Mouse (Mus musculus) neural tube, embryonic 15.5 days (tissue): Measurements from ENCODE around the gene Meaf6. TPM values are rescaled to one million over a fixed set of nuclear protein-coding genes. Genes with fewer than 3 reads are reported as not detected.

Experiments used
- ATAC-seq: fragments of 200-750 bp; cut with Nextera tagmentation; 2 replicates; pipeline ENCODE4 v1.8.0; 2017; ENCODE audit warnings: mild to moderate bottlenecking, moderate TSS enrichment, moderate library complexity; ENCODE audit not compliant: low FRiP score
- H3K27ac ChIP-seq: fragments of 300-500 bp; sonication (generic); replicated peaks from 2 replicates; pipeline ENCODE4 v1.5.1; 2015; ENCODE audit warnings: mild to moderate bottlenecking, inconsistent platforms
- H3K27me3 ChIP-seq: fragments of 300-500 bp; sonication (generic); replicated peaks from 2 replicates; pipeline ENCODE4 v1.6.1; 2015; ENCODE audit warnings: inconsistent platforms
- H3K36me3 ChIP-seq: fragments of 300-500 bp; sonication (generic); 2 replicates; pipeline ENCODE4 v1.6.1; 2015; ENCODE audit warnings: inconsistent platforms
- H3K4me1 ChIP-seq: fragments of 300-500 bp; sonication (generic); 2 replicates; pipeline ENCODE4 v1.6.1; 2015; ENCODE audit warnings: inconsistent platforms
- H3K4me2 ChIP-seq: fragments of 300-500 bp; sonication (generic); 2 replicates; pipeline ENCODE4 v1.6.1; 2015; ENCODE audit warnings: inconsistent platforms, mild to moderate bottlenecking, moderate library complexity
- H3K4me3 ChIP-seq: fragments of 300-500 bp; sonication (generic); replicated peaks from 2 replicates; pipeline ENCODE4 v1.5.1; 2015; ENCODE audit warnings: mild to moderate bottlenecking, inconsistent platforms
- H3K9ac ChIP-seq: fragments of 300-500 bp; sonication (generic); replicated peaks from 2 replicates; pipeline ENCODE4 v1.6.1; 2015; ENCODE audit warnings: mild to moderate bottlenecking, inconsistent platforms
- H3K9me3 ChIP-seq: fragments of 300-500 bp; sonication (generic); replicated peaks from 2 replicates; pipeline ENCODE4 v1.6.1; 2016; ENCODE audit warnings: inconsistent platforms
- WGBS: fragments of 180-500 bp; shearing (Covaris S2); methylation state at CpG from one replicate; pipeline ENCODE4 v1.1.7; 2015; ENCODE audit warnings: mixed read lengths; 5-methylcytosine and 5-hydroxymethylcytosine counted together
- polyA plus RNA-seq: library from polyadenylated mRNA; unstranded; fragments of >200 nt; fragmentation: Nextera tagmentation; extraction: Ambion mirVana; gene quantifications from 2 replicates; pipeline ENCODE4 v1.2.1, GENCODE M21; 2015

The Meaf6 gene
- polyA plus RNA-seq, 1 experiment from 2014 or later = 164 TPM

DNA sequence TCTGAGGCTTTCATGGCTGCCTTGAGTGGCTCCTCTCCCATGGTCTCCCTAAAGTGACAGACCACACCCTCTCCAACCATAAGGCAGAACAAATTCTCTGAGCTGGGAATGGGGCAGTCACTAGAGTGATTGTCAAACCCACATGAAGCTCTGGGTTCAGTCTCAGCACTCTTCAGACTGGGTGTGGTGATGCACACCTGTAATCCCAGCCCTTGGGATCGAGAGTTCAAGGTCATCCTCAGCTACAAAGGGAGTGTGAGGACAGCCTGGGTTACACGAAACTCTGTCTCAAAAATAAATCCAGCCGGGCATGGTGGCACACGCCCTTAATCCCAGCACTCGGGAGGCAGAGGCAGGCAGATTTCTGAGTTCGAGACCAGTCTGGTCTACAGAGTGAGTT lies 67.5 kb downstream of the Meaf6 start:
- H3K9me3 ChIP-seq = no peaks in the 10 kb centered on the region
- no peaks in the 10 kb centered on the region for H3K36me3 ChIP-seq
- no peak overlapping the region for H3K4me3 ChIP-seq
- no peak overlapping the region for H3K27ac ChIP-seq
- H3K9ac ChIP-seq = no peak overlapping the region
- no peak for ATAC-seq
- no peak overlapping the region for H3K4me2 ChIP-seq
- H3K27me3 ChIP-seq = 0 out of 2 replicates have a peak, but pooled peaks cover 2% of the 10 kb centered on the region
- H3K4me1 ChIP-seq = 0 out of 2 replicates have a peak, but pooled peaks cover 2% of the 10 kb centered on the region
- 94% methylated on average over 6 of the region's 6 CpGs for WGBS

DNA sequence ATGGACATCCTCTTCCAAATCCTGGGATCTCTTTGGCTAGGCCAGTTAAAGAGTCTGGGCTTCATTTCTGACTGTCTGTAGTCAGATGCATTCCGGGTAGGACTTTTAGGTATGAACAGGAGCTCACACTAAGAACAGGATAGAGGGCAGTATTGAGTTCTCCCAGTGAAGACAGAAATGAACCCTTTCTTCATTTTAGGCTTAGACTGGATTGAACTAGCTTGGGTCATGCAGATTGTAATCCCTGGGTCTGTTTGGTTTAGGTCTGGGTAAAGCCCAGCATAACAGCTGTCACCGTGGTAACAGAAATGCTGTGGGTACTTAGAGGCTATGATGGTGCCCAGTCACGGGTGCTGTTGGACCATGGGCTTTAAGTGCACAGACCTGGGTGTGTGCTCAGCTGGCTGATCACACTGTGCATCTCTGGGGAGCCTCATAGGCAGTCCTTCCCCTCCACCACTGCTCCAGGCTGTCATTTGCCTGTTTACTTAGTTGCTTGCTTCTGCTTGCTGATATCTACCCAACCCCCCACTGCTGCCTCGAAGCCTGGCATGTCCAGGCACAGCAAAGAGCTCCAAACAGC lies 68.8 kb downstream of the Meaf6 start:
- Histone ChIP-seq H3K27ac (no peak overlapping the region), H3K4me3 (no peak overlapping the region), H3K27me3 (0 out of 2 replicates have a peak, but pooled peaks cover 2% of the 10 kb centered on the region), H3K9ac (no peak overlapping the region), H3K9me3 (no peaks in the 10 kb centered on the region), H3K4me2 (no peak overlapping the region), H3K4me1 (0 out of 2 replicates have a peak, but pooled peaks cover 2% of the 10 kb centered on the region), H3K36me3 (no peaks in the 10 kb centered on the region)
- no peak for ATAC-seq
- 49% methylated on average over 4 of the region's 4 CpGs for WGBS

DNA sequence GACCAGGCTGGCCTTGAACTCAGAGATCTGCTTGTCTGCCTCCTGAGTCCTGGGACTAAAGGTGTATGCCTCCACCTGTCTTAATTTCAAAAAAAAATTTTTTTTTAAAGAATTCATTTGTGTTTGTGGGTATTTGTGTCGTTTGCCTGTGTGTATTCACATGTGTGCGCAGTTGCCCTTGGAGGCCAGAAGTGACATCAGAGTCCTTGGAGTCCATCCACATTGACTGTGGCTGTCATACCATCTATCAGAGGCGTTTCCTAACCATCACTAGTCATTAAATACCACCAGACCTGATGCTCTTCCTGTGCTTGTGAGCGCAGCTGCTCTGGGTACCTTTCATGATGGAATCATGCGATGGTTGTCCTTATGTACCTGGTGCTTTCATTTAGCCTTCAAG lies 70.7 kb downstream of the Meaf6 start:
- H3K36me3 ChIP-seq = no peaks in the 10 kb centered on the region
- no peak overlapping the region for H3K4me2 ChIP-seq
- no peak overlapping the region for H3K27ac ChIP-seq
- no peak overlapping the region for H3K9ac ChIP-seq
- H3K9me3 ChIP-seq = no peaks in the 10 kb centered on the region
- WGBS = 89% methylated on average over 5 of the region's 5 CpGs
- peaks cover 3% of the 10 kb centered on the region for H3K4me1 ChIP-seq
- no peak for ATAC-seq
- peaks cover 2% of the 10 kb centered on the region; the same call in 1 of the 2 replicates for H3K27me3 ChIP-seq
- no peak overlapping the region for H3K4me3 ChIP-seq

DNA sequence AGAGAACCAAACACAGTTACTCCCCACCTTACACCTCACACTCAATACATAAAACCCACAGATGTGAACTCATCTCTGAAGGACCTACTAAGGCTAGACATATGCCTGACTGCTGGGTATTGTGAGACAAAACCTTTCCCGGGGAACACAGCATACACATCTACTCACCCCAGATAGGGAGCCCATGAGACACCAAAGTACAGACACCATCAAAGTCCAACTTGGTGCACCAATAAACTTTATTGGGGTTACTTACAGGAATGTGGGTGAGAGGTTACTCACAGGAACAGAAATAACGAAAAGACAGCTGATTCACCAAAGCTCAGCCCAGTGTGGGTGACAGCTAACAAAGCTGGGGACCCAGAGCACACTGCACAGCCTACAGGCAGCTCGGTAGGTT lies 72.4 kb downstream of the Meaf6 start:
- Histone ChIP-seq H3K36me3 (no peaks in the 10 kb centered on the region), H3K4me3 (no peak overlapping the region), H3K4me1 (peaks cover 7% of the 10 kb centered on the region), H3K27ac (no peak overlapping the region), H3K4me2 (no peak overlapping the region), H3K9me3 (no peaks in the 10 kb centered on the region), H3K9ac (no peak overlapping the region), H3K27me3 (peaks cover 6% of the 10 kb centered on the region)
- no peak for ATAC-seq
- 82% methylated on average over 3 of the region's 3 CpGs for WGBS

DNA sequence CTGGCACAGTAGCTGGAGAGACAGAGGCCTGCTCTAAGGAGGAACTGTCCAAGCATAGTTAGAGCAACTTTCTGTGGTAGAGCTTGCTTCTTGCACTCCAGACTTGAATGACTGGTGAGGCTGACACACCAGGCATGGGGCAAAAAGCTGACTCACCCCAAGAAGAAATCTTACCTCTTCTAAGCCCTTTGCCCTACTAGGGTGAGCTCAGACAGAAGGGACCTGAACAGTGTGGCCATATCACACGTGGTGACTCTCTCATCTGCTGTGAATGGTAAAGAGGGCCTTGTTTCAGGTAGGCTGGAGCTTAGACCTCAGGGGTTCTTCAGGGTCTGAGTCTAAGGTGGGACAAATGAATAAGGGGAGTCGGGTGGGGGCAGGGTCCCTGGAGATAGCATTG lies 73.1 kb downstream of the Meaf6 start:
- WGBS = 80% methylated on average over 2 of the region's 2 CpGs
- Histone ChIP-seq H3K9me3 (no peaks in the 10 kb centered on the region), H3K4me1 (peaks cover 7% of the 10 kb centered on the region), H3K9ac (no peak overlapping the region), H3K27me3 (peaks cover 6% of the 10 kb centered on the region), H3K4me2 (no peak overlapping the region), H3K27ac (no peak overlapping the region), H3K4me3 (no peak overlapping the region), H3K36me3 (no peaks in the 10 kb centered on the region)
- ATAC-seq = no peak

DNA sequence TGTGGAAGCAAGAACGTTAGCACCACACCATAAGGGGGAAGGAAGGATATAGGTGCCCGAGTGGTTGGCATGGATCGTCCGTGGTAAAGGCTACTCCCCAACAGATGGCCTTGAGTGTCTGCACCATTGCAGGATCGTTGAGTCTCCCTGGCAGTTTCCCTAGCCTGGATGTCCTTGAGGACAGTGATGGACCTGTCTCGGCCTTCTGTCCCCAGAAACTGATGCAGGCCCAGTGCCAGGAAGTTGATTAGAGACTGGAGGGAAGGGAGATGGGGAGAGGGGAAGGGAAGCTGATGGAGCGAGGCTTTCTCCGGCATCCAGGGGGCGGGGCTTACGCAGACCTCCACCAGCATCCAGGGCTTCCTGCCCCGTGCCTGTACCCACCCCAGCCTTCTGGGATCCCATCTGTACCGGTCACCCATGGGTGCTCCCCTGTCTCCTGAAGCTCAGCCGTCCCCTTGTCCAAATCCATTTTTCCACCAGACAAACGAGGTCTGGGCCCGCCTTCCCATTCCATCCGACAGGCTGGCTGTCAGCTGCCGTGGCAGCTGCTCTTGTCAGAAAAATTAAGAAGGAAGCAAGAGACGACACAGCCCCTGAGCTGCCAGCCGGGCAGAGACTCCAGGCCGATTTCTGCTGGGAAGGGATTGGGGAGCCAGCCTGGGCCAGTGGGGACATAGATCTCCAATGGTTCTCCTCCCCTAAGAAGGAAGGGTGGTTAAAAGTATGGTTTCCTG lies 73.8 kb downstream of the Meaf6 start:
- no peak overlapping the region for H3K27ac ChIP-seq
- H3K4me2 ChIP-seq = no peak overlapping the region
- H3K27me3 ChIP-seq = peaks cover 6% of the 10 kb centered on the region
- no peak overlapping the region for H3K4me3 ChIP-seq
- H3K36me3 ChIP-seq = no peaks in the 10 kb centered on the region
- H3K9me3 ChIP-seq = no peaks in the 10 kb centered on the region
- H3K9ac ChIP-seq = no peak overlapping the region
- no peak for ATAC-seq
- H3K4me1 ChIP-seq = peaks cover 7% of the 10 kb centered on the region
- 55% methylated on average over 20 of the region's 20 CpGs for WGBS

DNA sequence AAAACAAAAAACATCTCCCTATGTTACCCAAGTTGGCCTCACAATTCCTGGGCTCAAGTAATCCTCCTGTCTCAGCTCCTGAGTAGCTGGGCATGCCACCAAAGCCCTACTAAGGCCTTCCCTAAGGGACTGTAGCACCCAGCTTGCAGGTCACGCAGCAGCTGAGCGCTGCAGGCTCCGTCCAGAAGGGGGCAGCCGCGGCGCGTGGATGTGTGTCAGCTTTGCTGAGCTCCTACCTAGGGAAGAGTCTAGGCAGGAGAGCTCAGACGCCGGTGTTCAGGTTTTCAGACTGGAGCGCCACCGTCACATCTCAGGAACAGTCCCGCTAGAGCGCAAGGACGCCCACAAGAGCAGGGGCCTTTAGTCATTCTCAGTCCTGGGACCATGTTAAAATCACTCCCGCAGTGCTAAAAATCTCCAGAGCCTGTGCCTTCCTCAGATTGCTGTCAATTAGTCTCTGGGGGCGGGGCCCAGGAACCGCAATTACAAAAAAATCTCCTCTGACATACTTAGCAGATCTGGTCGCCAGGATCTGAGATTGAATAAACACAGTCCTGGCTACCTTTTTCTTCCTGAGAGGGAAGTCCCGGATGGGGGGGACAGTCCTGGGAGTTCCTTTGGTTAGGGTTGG lies 75.5 kb downstream of the Meaf6 start:
- WGBS = 8% methylated on average over 19 of the region's 19 CpGs
- Histone ChIP-seq H3K27ac (no peak overlapping the region), H3K9ac (no peak overlapping the region), H3K9me3 (no peaks in the 10 kb centered on the region), H3K4me2 (peak overlapping the region; percentile 40), H3K4me1 (peaks cover 7% of the 10 kb centered on the region), H3K36me3 (no peaks in the 10 kb centered on the region), H3K4me3 (no peak overlapping the region), H3K27me3 (peaks cover 6% of the 10 kb centered on the region)
- ATAC-seq = peak; percentile 80

DNA sequence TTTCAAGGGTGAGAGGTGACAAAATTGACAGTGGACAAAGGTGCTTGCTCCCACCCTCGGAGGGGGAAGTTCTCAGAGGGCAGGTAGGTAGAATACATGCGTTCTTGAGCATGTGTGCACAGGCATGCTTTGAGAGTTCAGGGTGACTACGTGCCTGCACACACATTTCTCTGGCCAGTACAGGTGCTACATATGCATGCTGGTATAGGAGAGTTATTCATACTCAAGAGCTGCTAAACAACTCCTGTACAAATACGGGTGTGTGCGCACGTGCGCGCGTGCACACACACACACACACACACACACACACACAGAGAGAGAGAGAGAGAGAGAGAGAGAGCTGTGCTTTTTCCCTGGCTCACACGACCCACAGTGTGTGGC lies 76.0 kb downstream of the Meaf6 start:
- H3K9me3 ChIP-seq = no peaks in the 10 kb centered on the region
- no peak overlapping the region for H3K9ac ChIP-seq
- H3K27me3 ChIP-seq = peaks cover 6% of the 10 kb centered on the region
- no peak overlapping the region for H3K4me2 ChIP-seq
- no peak overlapping the region for H3K27ac ChIP-seq
- no peak overlapping the region for H3K4me3 ChIP-seq
- no peaks in the 10 kb centered on the region for H3K36me3 ChIP-seq
- no peak for ATAC-seq
- WGBS = 75% methylated on average over 10 of the region's 10 CpGs
- H3K4me1 ChIP-seq = peaks cover 7% of the 10 kb centered on the region

DNA sequence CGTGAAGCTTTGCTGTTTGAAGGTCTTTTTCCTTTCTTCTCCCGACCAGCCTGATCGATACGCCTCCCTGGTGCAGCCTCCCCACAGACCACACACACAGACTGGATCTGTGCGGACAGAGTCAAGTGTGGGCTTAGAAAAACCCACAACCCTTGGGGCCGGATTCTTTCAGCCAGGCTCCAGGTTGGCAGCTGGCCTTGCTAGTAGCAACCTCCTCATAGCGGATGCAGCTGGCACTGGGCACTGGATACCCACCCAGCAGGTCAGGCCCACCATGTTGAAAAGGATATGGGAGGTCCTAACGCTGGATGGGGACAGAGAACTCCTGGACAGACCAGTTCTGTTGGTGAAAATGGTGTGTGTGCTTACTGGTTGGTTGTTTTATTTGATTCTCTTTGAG lies 76.5 kb downstream of the Meaf6 start:
- Histone ChIP-seq H3K36me3 (no peaks in the 10 kb centered on the region), H3K4me3 (no peak overlapping the region), H3K4me2 (no peak overlapping the region), H3K9me3 (no peaks in the 10 kb centered on the region), H3K9ac (no peak overlapping the region), H3K27ac (no peak overlapping the region), H3K27me3 (peaks cover 6% of the 10 kb centered on the region), H3K4me1 (peaks cover 7% of the 10 kb centered on the region)
- 49% methylated on average over 8 of the region's 8 CpGs for WGBS
- no peak for ATAC-seq

DNA sequence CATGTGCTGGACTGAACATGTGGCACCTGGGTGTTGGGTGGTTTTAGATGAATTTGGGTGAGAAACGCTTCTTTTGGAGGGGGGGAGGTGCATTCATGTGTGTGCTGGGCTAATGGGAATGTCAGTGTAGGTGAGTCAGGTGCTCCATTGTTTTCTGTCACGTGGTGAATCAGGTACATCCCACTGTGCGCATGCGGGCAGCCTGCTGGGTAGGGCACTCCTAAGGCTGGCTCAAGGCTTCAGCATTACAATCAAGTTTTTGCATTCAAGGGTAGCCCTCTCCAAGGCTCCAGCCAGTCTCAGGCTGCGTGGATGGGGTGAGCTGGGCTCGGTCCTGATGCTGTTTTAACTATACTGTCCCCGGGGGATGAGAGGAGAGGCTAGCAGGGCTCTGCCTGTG lies 77.8 kb downstream of the Meaf6 start:
- Histone ChIP-seq H3K9me3 (no peaks in the 10 kb centered on the region), H3K4me2 (no peak overlapping the region), H3K9ac (no peak overlapping the region), H3K4me3 (no peak overlapping the region), H3K27me3 (peaks cover 6% of the 10 kb centered on the region), H3K4me1 (peaks cover 7% of the 10 kb centered on the region), H3K36me3 (no peaks in the 10 kb centered on the region), H3K27ac (no peak overlapping the region)
- WGBS = 65% methylated on average over 7 of the region's 7 CpGs
- ATAC-seq = no peak
